Mouse (Mus musculus) forebrain, embryonic 13.5 days (tissue): ENCODE measurements around the gene Pik3r5. TPM values are rescaled to one million over a fixed set of nuclear protein-coding genes. Genes with fewer than 3 reads are reported as not detected.
A peak's percentile ranks its signal among the peaks of the same experiment; 100 is the strongest.

ENCODE experiments used
- ATAC-seq: fragments of 200-750 bp; cut with Nextera tagmentation; 2 replicates; pipeline ENCODE4 v1.8.0; 2017
- H3K27ac ChIP-seq: fragments of 300-500 bp; sonication (generic); 2 replicates; pipeline ENCODE4 v1.5.1; 2015; ENCODE audit warnings: inconsistent platforms, mild to moderate bottlenecking, moderate library complexity
- H3K27me3 ChIP-seq: fragments of 300-500 bp; sonication (generic); 2 replicates; pipeline ENCODE4 v1.6.1; 2015; ENCODE audit warnings: mild to moderate bottlenecking, inconsistent platforms
- H3K36me3 ChIP-seq: fragments of 300-500 bp; sonication (generic); 2 replicates; pipeline ENCODE4 v1.6.1; 2015; ENCODE audit warnings: mild to moderate bottlenecking, inconsistent platforms; ENCODE audit not compliant: poor library complexity, severe bottlenecking
- H3K4me1 ChIP-seq: fragments of 300-500 bp; sonication (generic); 2 replicates; pipeline ENCODE4 v1.6.1; 2015; ENCODE audit warnings: inconsistent platforms
- H3K4me2 ChIP-seq: fragments of 300-500 bp; sonication (generic); 2 replicates; pipeline ENCODE4 v1.6.1; 2015; ENCODE audit warnings: inconsistent platforms, mild to moderate bottlenecking, moderate library complexity
- H3K4me3 ChIP-seq: fragments of 300-500 bp; sonication (generic); 2 replicates; pipeline ENCODE4 v1.5.1; 2015; ENCODE audit warnings: mild to moderate bottlenecking, inconsistent platforms
- H3K9ac ChIP-seq: fragments of 300-500 bp; sonication (generic); 2 replicates; pipeline ENCODE4 v1.6.1; 2015; ENCODE audit warnings: mild to moderate bottlenecking, inconsistent platforms
- H3K9me3 ChIP-seq: fragments of 300-500 bp; sonication (generic); replicated peaks from 2 replicates; pipeline ENCODE4 v1.6.1; 2016; ENCODE audit warnings: inconsistent platforms
- WGBS: fragments of 180-500 bp; shearing (Covaris S2); methylation state at CpG from one replicate; pipeline ENCODE4 v1.1.7; 2015; 5-methylcytosine and 5-hydroxymethylcytosine counted together
- polyA plus RNA-seq: library from polyadenylated mRNA; unstranded; fragments of >200 nt; fragmentation: Nextera tagmentation; extraction: Ambion mirVana; gene quantifications from 2 replicates; pipeline ENCODE4 v1.2.1, GENCODE M21; 2015

Gene Pik3r5
- polyA plus RNA-seq, 1 experiment from 2014 or later: 0.15 TPM

- H3K9me3 ChIP-seq: no peaks in the 10 kb centered on the region
- H3K4me3 ChIP-seq: no peak overlapping the region
- H3K9ac ChIP-seq: no peak overlapping the region
- no peaks in the 10 kb centered on the region for H3K36me3 ChIP-seq
- H3K27me3 ChIP-seq: peaks cover 93% of the 10 kb centered on the region
- no peak for ATAC-seq
- WGBS: 9% methylated on average over 19 of the region's 19 CpGs
- H3K4me1 ChIP-seq: peaks cover 23% of the 10 kb centered on the region
- no peak overlapping the region for H3K27ac ChIP-seq
- no peak overlapping the region for H3K4me2 ChIP-seq
These were observed 41.3 kb upstream of the Pik3r5 start for GRCm38 (mm10) chr11:68390381-68391287.

GRCm38 (mm10) chr11:68393897-68394490 is 37.9 kb upstream of the Pik3r5 start:
- H3K9me3 ChIP-seq: no peaks in the 10 kb centered on the region
- WGBS: 36% methylated on average over 2 of the region's 2 CpGs
- ATAC-seq: no peak
- no peak overlapping the region for H3K4me2 ChIP-seq
- no peak overlapping the region for H3K9ac ChIP-seq
- no peak overlapping the region for H3K4me3 ChIP-seq
- H3K27me3 ChIP-seq: peaks cover 95% of the 10 kb centered on the region
- H3K36me3 ChIP-seq: no peaks in the 10 kb centered on the region
- H3K4me1 ChIP-seq: peaks cover 14% of the 10 kb centered on the region
- H3K27ac ChIP-seq: no peak overlapping the region

DNA sequence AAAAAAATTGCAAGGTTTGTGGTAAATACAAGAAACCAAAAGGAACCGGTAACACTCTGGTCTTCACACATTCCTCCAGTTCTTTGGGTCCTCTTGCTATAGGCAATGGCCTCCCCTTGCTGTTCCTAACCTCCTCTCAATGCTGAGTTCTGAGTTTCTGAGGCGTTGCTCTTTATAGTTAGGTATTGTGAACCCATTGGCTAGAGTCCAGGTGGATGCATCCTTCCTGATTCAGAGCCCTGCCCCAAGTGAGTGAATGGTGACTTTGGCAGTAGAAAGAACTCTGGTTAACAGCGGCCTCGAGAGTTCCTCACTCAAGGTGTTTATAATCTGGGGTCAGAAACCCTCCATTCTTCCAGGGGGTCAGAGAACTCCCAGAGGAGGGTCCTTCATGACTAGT is 37.2 kb upstream of the Pik3r5 start:
- Histone ChIP-seq H3K27ac (no peak overlapping the region), H3K9ac (no peak overlapping the region), H3K9me3 (no peaks in the 10 kb centered on the region), H3K36me3 (no peaks in the 10 kb centered on the region), H3K4me2 (no peak overlapping the region), H3K27me3 (peaks cover 87% of the 10 kb centered on the region), H3K4me1 (peaks cover 16% of the 10 kb centered on the region), H3K4me3 (no peak overlapping the region)
- WGBS: 37% methylated on average over 4 of the region's 4 CpGs
- no peak for ATAC-seq

- WGBS: 66% methylated on average over 5 of the region's 5 CpGs
- Histone ChIP-seq H3K4me3 (no peak overlapping the region), H3K36me3 (no peaks in the 10 kb centered on the region), H3K9ac (no peak overlapping the region), H3K4me2 (no peak overlapping the region), H3K9me3 (no peaks in the 10 kb centered on the region), H3K27me3 (peaks cover 87% of the 10 kb centered on the region), H3K4me1 (peaks cover 22% of the 10 kb centered on the region), H3K27ac (no peak overlapping the region)
- no peak for ATAC-seq
These were observed 36.4 kb upstream of the Pik3r5 start for GRCm38 (mm10) chr11:68395546-68395945.

DNA sequence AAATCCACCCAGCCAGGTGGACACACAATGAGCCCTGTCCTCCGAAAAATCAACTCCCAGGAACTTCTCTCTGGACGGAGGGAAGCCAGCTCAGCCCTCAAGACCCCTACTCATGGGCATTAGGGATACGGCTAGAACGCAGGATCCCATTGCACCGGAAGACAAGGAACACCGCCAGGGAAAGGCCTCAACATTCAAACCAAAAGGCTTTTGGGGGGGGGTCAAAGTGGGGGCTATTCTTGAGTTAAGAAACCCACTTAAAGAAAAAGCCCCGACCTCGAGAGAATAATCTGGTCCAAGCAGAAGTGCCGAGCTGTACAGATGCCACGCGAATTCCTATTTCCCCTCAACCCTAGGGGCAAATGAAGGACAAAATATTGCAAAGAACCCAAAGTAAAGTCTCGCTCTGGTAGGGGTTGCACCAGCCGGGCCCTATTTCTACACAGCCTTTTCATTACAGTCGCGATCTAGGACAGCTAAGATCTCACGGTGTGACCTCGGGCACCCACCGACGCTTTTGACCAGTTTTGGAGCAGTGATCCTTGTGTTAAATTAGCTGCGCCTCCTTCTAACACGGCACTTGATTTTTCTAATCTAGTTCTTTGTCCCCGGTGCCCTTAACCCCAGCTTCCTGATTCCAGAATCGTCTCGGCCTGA is 32.9 kb upstream of the Pik3r5 start:
- H3K27ac ChIP-seq: 0 out of 2 replicates have a peak overlapping the region, but pooled peaks have one; percentile 42
- 0 out of 2 replicates have a peak, but pooled peaks have one; percentile 9 for ATAC-seq
- peak overlapping the region; percentile 69 for H3K9ac ChIP-seq
- H3K4me3 ChIP-seq: peak overlapping the region; percentile 49
- H3K9me3 ChIP-seq: no peaks in the 10 kb centered on the region
- WGBS: 5% methylated on average over 24 of the region's 24 CpGs
- H3K27me3 ChIP-seq: peaks cover 79% of the 10 kb centered on the region
- H3K4me1 ChIP-seq: peaks cover 25% of the 10 kb centered on the region
- no peaks in the 10 kb centered on the region for H3K36me3 ChIP-seq
- H3K4me2 ChIP-seq: peak overlapping the region; percentile 93

DNA sequence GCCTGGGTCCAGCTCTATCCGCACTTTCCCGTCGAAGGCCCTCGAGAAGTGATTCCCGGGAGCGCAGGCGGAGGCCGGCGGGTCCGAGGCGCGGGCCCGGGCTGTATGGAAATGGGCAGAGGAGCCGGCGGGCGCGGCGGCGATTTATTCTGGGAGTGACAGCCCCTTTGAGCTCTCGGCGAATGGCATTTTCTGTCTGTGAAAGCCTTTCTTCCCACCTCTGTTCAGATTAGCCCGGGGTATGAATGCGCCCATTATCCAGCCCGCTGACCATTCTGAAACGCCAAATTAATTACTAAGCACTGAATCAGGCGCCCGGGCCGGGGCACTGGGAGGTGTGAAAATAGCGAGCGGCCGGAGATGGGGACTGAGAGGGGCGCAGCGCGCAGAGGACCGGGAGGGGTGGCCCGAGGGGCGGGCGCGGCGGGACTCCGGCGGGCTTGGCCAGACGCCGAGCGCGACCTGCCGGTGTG is 32.3 kb upstream of the Pik3r5 start:
- WGBS: under 1% methylated on average over 39 of the region's 47 CpGs

DNA sequence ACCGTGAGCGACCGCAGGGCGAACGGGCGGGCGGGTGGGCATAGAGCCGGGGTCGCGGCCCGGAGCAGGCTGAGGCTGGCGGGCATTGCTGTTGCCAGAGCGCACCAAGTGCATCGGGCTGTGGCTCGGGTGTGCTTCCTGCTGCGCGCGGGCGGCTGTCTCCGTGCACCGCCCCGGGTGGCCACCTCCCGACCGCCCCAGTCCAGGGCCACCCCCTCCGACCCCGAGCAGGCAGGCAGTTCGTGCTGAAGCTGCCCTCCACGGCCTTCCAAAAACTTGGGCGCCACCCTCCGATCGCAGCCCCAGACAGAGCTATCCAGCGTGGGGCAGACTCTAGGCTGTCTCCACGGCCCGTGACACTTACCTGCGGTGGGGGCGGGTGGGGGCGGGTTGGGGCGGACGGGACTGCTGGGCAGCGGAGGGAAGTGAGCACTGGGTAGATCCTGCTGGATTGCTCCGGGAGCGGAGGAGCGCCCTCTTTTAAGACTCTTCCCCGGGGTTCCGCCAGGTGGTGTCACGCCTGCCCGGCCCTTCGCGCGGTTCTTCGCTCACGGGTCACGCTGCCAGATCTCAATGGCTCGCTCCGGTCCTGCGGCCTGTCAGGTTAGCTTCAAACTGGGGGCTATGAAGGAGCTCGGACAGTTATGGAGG is 31.8 kb upstream of the Pik3r5 start:
- WGBS: 0% methylated on average over 42 of the region's 57 CpGs
- Histone ChIP-seq H3K9me3 (no peaks in the 10 kb centered on the region), H3K4me3 (peak overlapping the region; percentile 49), H3K27me3 (peaks cover 68% of the 10 kb centered on the region), H3K4me2 (peak overlapping the region; percentile 93), H3K27ac (peak overlapping the region; percentile 27), H3K9ac (peak overlapping the region; percentile 69), H3K36me3 (no peaks in the 10 kb centered on the region), H3K4me1 (peaks cover 25% of the 10 kb centered on the region)
- peak; percentile 80 for ATAC-seq

More for the DNA sequence above, 32.3 kb upstream of the Pik3r5 start:
- peak overlapping the region; percentile 93 for H3K4me2 ChIP-seq
- peaks cover 73% of the 10 kb centered on the region for H3K27me3 ChIP-seq
- peak overlapping the region; percentile 42 for H3K27ac ChIP-seq
- H3K9me3 ChIP-seq: no peaks in the 10 kb centered on the region
- H3K36me3 ChIP-seq: no peaks in the 10 kb centered on the region
- peak; percentile 91 for ATAC-seq
- peaks cover 25% of the 10 kb centered on the region for H3K4me1 ChIP-seq
- H3K4me3 ChIP-seq: peak overlapping the region; percentile 49
- H3K9ac ChIP-seq: peak overlapping the region; percentile 69

DNA sequence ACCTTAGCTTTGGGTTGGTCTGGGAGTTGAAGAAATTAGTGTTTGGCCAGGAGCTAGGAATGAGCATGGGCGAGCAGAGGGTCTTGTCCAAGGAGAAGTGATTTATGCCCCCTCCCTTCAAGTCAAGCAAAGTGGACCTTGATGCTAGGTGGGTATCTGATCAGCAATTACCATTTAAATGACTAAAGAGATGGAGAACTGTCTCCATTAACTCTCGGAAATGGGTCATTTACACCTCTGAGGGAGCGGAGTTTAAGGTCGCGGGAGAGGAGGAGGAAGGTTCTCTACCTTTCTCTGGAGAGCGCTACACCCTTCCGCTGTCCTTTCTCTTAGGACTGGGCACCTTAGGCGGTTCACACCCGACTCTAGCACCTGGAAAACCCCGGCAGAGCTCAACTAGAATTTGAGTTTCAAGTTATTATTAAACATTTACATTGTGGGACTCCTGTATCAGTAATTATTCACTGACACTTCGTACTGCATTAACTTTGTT is 31.1 kb upstream of the Pik3r5 start, which contains the start of gene Ntn1:
Gene Ntn1 (minus strand): TSS at position 97 of the 493 bp plus-strand sequence.
- Histone ChIP-seq H3K27ac (peak within 1 kb of the TSS; percentile 27), H3K4me3 (peak within 1 kb of the TSS; percentile 49), H3K9ac (peak within 1 kb of the TSS; percentile 69), H3K9me3 (no peaks in the 10 kb centered on the region), H3K4me1 (peaks cover 25% of the 10 kb centered on the region), H3K4me2 (peak within 1 kb of the TSS; percentile 93), H3K27me3 (peaks cover 62% of the 10 kb centered on the region), H3K36me3 (no peaks in the 10 kb centered on the region)
- ATAC-seq: no peak
- 8% methylated on average over 11 of the region's 11 CpGs for WGBS

- H3K4me1 ChIP-seq: peaks cover 25% of the 10 kb centered on the region
- H3K27ac ChIP-seq: no peak overlapping the region
- no peak overlapping the region for H3K4me2 ChIP-seq
- no peak for ATAC-seq
- H3K4me3 ChIP-seq: no peak overlapping the region
- H3K9ac ChIP-seq: no peak overlapping the region
- no peaks in the 10 kb centered on the region for H3K36me3 ChIP-seq
- H3K9me3 ChIP-seq: no peaks in the 10 kb centered on the region
- H3K27me3 ChIP-seq: peaks cover 56% of the 10 kb centered on the region
- 32% methylated on average over 5 of the region's 5 CpGs for WGBS
These were observed 30.5 kb upstream of the Pik3r5 start for GRCm38 (mm10) chr11:68401428-68401827.

DNA sequence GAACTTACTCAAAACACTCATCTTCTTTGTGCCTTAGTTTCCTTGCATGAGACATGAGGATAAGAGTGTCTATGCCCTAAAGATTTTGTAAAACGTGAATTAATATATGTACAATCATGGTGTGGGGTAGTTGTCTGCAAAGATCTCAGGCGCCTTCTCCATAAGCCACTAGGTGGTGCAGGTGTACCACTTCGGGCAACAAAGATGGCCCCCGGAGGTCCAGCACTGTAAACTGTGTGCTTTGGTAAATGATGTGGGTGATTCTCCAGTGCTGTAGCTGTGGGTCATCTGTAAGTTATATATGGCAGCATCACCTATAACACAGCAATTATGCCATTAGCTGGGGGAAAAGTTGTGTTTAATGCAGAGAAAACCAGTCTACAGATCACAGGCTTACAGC is 27.7 kb upstream of the Pik3r5 start:
- no peak overlapping the region for H3K9ac ChIP-seq
- H3K4me2 ChIP-seq: no peak overlapping the region
- H3K4me3 ChIP-seq: no peak overlapping the region
- H3K4me1 ChIP-seq: peaks cover 16% of the 10 kb centered on the region
- ATAC-seq: no peak
- no peaks in the 10 kb centered on the region for H3K9me3 ChIP-seq
- no peak overlapping the region for H3K27ac ChIP-seq
- H3K27me3 ChIP-seq: peaks cover 30% of the 10 kb centered on the region
- no peaks in the 10 kb centered on the region for H3K36me3 ChIP-seq
- 58% methylated on average over 4 of the region's 4 CpGs for WGBS

GRCm38 (mm10) chr11:68405576-68405975 is 26.3 kb upstream of the Pik3r5 start:
- whole genome bisulfite sequencing: 96% methylated on average over 8 of the region's 8 CpGs
- Histone ChIP-seq H3K4me2 (no peak overlapping the region), H3K9ac (no peak overlapping the region), H3K4me3 (no peak overlapping the region), H3K9me3 (no peaks in the 10 kb centered on the region), H3K27me3 (peaks cover 23% of the 10 kb centered on the region), H3K36me3 (no peaks in the 10 kb centered on the region), H3K4me1 (peaks cover 3% of the 10 kb centered on the region; the same call in 1 of the 2 replicates), H3K27ac (no peak overlapping the region)
- ATAC-seq: no peak
